Comparison of ENCODE assay signal across 9 mouse cellular contexts in genomic region chr1:182539023-182539940, GRCm38 (mm10). TPM values are rescaled to one million over a fixed set of nuclear protein-coding genes. Genes with fewer than 3 reads are reported as not detected.
DNase-seq lines count a peak whose midpoint lies in the region; ATAC-seq and TF ChIP-seq lines count a peak whose summit lies in the region.
"Had no signal": no experiment of that assay in that cellular context is flagged by ENCODE, and none has a peak within 500 bp of the region (broad histone marks: within the 10 kb centered on the region; RNA-seq: fewer than 3 reads in every experiment).

No protein-coding gene starts in this region.

- H3K36me3 ChIP-seq in erythroblast, embryonic 14.5 days (ENCODE audit: control insufficient read depth), result no peaks in the 10 kb centered on the region
- no peaks in the 10 kb centered on the region for H3K36me3 ChIP-seq in heart, embryonic 14.5 days (ENCODE audit: control insufficient read depth, insufficient read depth, low read length)
- H3K36me3 ChIP-seq in kidney, postnatal 0 days (ENCODE audit: insufficient read depth, low read length), result no peaks in the 10 kb centered on the region
- no peaks in the 10 kb centered on the region for H3K36me3 ChIP-seq in liver, adult 2 months (ENCODE audit: control insufficient read depth, insufficient read depth, low read length)
- no peaks in the 10 kb centered on the region for H3K36me3 ChIP-seq in stomach, embryonic 14.5 days (ENCODE audit: control insufficient read depth, insufficient read depth, low read length)

- ATAC-seq in CD4-positive, CD25-positive, alpha-beta regulatory T cell, adult 4 months, result peak; percentile 99
- ATAC-seq in heart, embryonic 14.5 days (ENCODE audit: insufficient number of reproducible peaks, insufficient read depth, low FRiP score, low read depth), result no peak; the same call in 1 of the 2 replicates
- ATAC-seq in kidney, postnatal 0 days (replicated peaks; ENCODE audit: low FRiP score, low read depth), result peak; percentile 80
- ATAC-seq in monocyte, adult 5-6 weeks (replicated peaks; ENCODE audit: insufficient number of reproducible peaks, low FRiP score, low TSS enrichment, poor library complexity, severe bottlenecking), result peak; percentile 90
- peak; percentile 74; the same call in 1 of the 2 replicates for ATAC-seq in stomach, embryonic 14.5 days (ENCODE audit: insufficient number of reproducible peaks, insufficient read depth, low FRiP score, low read depth)

- H3K27ac ChIP-seq in heart, embryonic 14.5 days (replicated peaks in 1 of 2; ENCODE audit: control insufficient read depth in 1 of 2, insufficient read depth in 1 of 2, low read depth in 2 of 2, low read length in 2 of 2), result peak overlapping the region in 1 of 2 experiments; percentile 56; a peak in 1 of 4 replicates
- H3K27ac ChIP-seq in kidney, postnatal 0 days, result no peak overlapping the region
- no peak overlapping the region for H3K27ac ChIP-seq in liver, adult 2 months (replicated peaks; ENCODE audit: insufficient read depth, low read depth, low read length)
- no peak overlapping the region for H3K27ac ChIP-seq in stomach, embryonic 14.5 days (ENCODE audit: low read length)

- no peak for TF ChIP-seq POLR2A in liver, adult 2 months (IDR thresholded peaks at IDR 0.05; ENCODE audit: extremely low read depth, insufficient read depth, low read length)

- H3K9me3 ChIP-seq in erythroblast, embryonic 14.5 days (ENCODE audit: control insufficient read depth, low read length), result no peaks in the 10 kb centered on the region
- no peaks in the 10 kb centered on the region for H3K9me3 ChIP-seq in heart, embryonic 14.5 days (ENCODE audit: control insufficient read depth, low read length)
- no peaks in the 10 kb centered on the region for H3K9me3 ChIP-seq in kidney, postnatal 0 days (replicated peaks; ENCODE audit: low read length)
- H3K9me3 ChIP-seq in stomach, embryonic 14.5 days (ENCODE audit: control insufficient read depth, low read depth, low read length), result no peaks in the 10 kb centered on the region

- peaks cover 3% of the 10 kb centered on the region for H3K4me1 ChIP-seq in erythroblast, embryonic 14.5 days (ENCODE audit: control insufficient read depth)
- peaks cover 3 to 4% of the 10 kb centered on the region in 2 experiments; a peak in 2 of 4 replicates for H3K4me1 ChIP-seq in heart, embryonic 14.5 days (ENCODE audit: control insufficient read depth in 2 of 2, insufficient read depth in 2 of 2, low read length in 2 of 2)
- H3K4me1 ChIP-seq in kidney, postnatal 0 days (replicated peaks; ENCODE audit: insufficient read depth, low read length), result no peaks in the 10 kb centered on the region
- H3K4me1 ChIP-seq in liver, adult 2 months (ENCODE audit: control insufficient read depth, insufficient read depth, low read length), result no peaks in the 10 kb centered on the region
- no peaks in the 10 kb centered on the region for H3K4me1 ChIP-seq in stomach, embryonic 14.5 days (ENCODE audit: control insufficient read depth, insufficient read depth, low read length)

- 15% methylated on average over 9 of the region's 9 CpGs for WGBS in heart, embryonic 14.5 days
- WGBS in kidney, postnatal 0 days, result 18% methylated on average over 9 of the region's 9 CpGs
- whole genome bisulfite sequencing in liver, adult 2 months, result 19% methylated on average over 9 of the region's 9 CpGs
- 17% methylated on average over 9 of the region's 9 CpGs for WGBS in stomach, embryonic 14.5 days

- H3K27me3 ChIP-seq in erythroblast, embryonic 14.5 days (ENCODE audit: control insufficient read depth), result no peaks in the 10 kb centered on the region
- no peaks in the 10 kb centered on the region for H3K27me3 ChIP-seq in heart, embryonic 14.5 days (ENCODE audit: control insufficient read depth, insufficient read depth, low read length)
- H3K27me3 ChIP-seq in kidney, postnatal 0 days (ENCODE audit: insufficient read depth, low read length), result no peaks in the 10 kb centered on the region
- no peaks in the 10 kb centered on the region for H3K27me3 ChIP-seq in liver, adult 2 months (ENCODE audit: control insufficient read depth, insufficient read depth, low read length)
- no peaks in the 10 kb centered on the region for H3K27me3 ChIP-seq in stomach, embryonic 14.5 days (ENCODE audit: control insufficient read depth, insufficient read depth, low read length)

- H3K4me2 ChIP-seq in heart, embryonic 14.5 days (ENCODE audit: low read length), result peak overlapping the region; percentile 60
- peak overlapping the region; percentile 51 for H3K4me2 ChIP-seq in kidney, postnatal 0 days (ENCODE audit: low read length)
- peak overlapping the region; percentile 55 for H3K4me2 ChIP-seq in stomach, embryonic 14.5 days (replicated peaks; ENCODE audit: low read depth, low read length)

- peak overlapping the region; percentile 41 for H3K4me3 ChIP-seq in erythroblast, embryonic 14.5 days (replicated peaks)
- H3K4me3 ChIP-seq in heart, embryonic 14.5 days (ENCODE audit: control insufficient read depth in 1 of 2, insufficient read depth in 1 of 2, low read depth in 1 of 2, low read length in 2 of 2), result peak overlapping the region; percentile 28 to 50
- H3K4me3 ChIP-seq in kidney, postnatal 0 days (replicated peaks; ENCODE audit: low read depth, low read length), result peak overlapping the region; percentile 25; the same call in 1 of the 2 replicates
- peak overlapping the region; percentile 30 for H3K4me3 ChIP-seq in liver, adult 2 months (ENCODE audit: insufficient read depth, low read depth, low read length)
- peak overlapping the region; percentile 26 for H3K4me3 ChIP-seq in stomach, embryonic 14.5 days (ENCODE audit: low read depth, low read length)

- peak; percentile 90 for TF ChIP-seq CTCF in kidney, postnatal 0 days (IDR thresholded peaks at IDR 0.05; ENCODE audit: low read depth)
- peak; percentile 60 for TF ChIP-seq CTCF in liver, adult 2 months (IDR thresholded peaks at IDR 0.05; ENCODE audit: low read depth, low read length)

- peak; percentile 84 for DNase-seq in brain, embryonic 18.5 days (ENCODE audit: low read depth, low spot score)
- peak; percentile 97 for DNase-seq in kidney, postnatal 0 days (ENCODE audit: low spot score)
- peak; percentile 69 for DNase-seq in liver, adult 2 months (ENCODE audit: extremely low read depth, low read depth, low spot score)

- H3K9ac ChIP-seq in heart, embryonic 14.5 days (ENCODE audit: low read length), result peak overlapping the region; percentile 68
- H3K9ac ChIP-seq in kidney, postnatal 0 days (ENCODE audit: low read depth, low read length), result peak overlapping the region; percentile 56
- peak overlapping the region; percentile 74 for H3K9ac ChIP-seq in liver, adult 2 months (ENCODE audit: low read depth, low read length)
- no peak overlapping the region; the same call in 1 of the 2 replicates for H3K9ac ChIP-seq in stomach, embryonic 14.5 days (replicated peaks; ENCODE audit: low read depth, low read length)

- H3K79me2 ChIP-seq in liver, adult 2 months (ENCODE audit: control insufficient read depth, insufficient read depth, low read length), result no peaks in the 10 kb centered on the region

RNA-seq across cellular contexts. Expression of gene Capn2, which starts 21.9 kb away (rescaled TPM):
- 10 to 100 TPM; 38.3 to 52.4 TPM for polyA plus RNA-seq in CD4-positive, CD25-positive, alpha-beta regulatory T cell, adult 4 months (2017; shearing (Covaris generic))
- polyA plus RNA-seq in erythroblast, embryonic 14.5 days (2012), result 0.02 and 0.03 TPM in 2 replicates
- 71.2 and 76.6 TPM in 2 replicates for polyA plus RNA-seq in heart, embryonic 14.5 days (2014; fragmentation: Nextera tagmentation; extraction: Ambion mirVana)
- polyA plus RNA-seq in kidney, postnatal 0 days (2015; fragmentation: Nextera tagmentation; extraction: Ambion mirVana), result 95.1 and 106 TPM in 2 replicates
- 27.8 and 28.1 TPM in 2 replicates for total RNA-seq in liver, adult 2 months (2014; rRNA removed)
- polyA plus RNA-seq in liver, adult 2 months (2012; rRNA removed), result 9.3 and 10.3 TPM in 2 replicates
- total RNA-seq in monocyte, adult 5-6 weeks (2017), result 167 to 244 TPM (median 240 TPM) in 3 replicates
- 89.2 and 96.4 TPM in 2 replicates for polyA plus RNA-seq in stomach, embryonic 14.5 days (2014; fragmentation: Nextera tagmentation; extraction: Ambion mirVana)

RNA-seq across cellular contexts. Expression of gene Capn8, which starts 25.5 kb away (rescaled TPM):
- polyA plus RNA-seq in CD4-positive, CD25-positive, alpha-beta regulatory T cell, adult 4 months (2017; shearing (Covaris generic)), result not detected
- polyA plus RNA-seq in erythroblast, embryonic 14.5 days (2012), result not detected in 2 replicates
- polyA plus RNA-seq in heart, embryonic 14.5 days (2014; fragmentation: Nextera tagmentation; extraction: Ambion mirVana), result not detected in 2 replicates
- 0.11 and 0.13 TPM in 2 replicates for polyA plus RNA-seq in kidney, postnatal 0 days (2015; fragmentation: Nextera tagmentation; extraction: Ambion mirVana)
- total RNA-seq in liver, adult 2 months (2014; rRNA removed), result 0.09 and 0.20 TPM in 2 replicates
- 0.04 TPM in 2 replicates for polyA plus RNA-seq in liver, adult 2 months (2012; rRNA removed)
- not detected in 3 replicates for total RNA-seq in monocyte, adult 5-6 weeks (2017)
- polyA plus RNA-seq in stomach, embryonic 14.5 days (2014; fragmentation: Nextera tagmentation; extraction: Ambion mirVana), result 1.1 and 1.5 TPM in 2 replicates
- total RNA-seq: gastrocnemius, postnatal 36 days had no signal
